ENCODE assay signal across 8 mouse cellular contexts in genomic region chr3:49866061-49866515, GRCm38 (mm10).
A peak's percentile ranks its signal among the peaks of the same experiment; 100 is the strongest.
DNase-seq lines count a peak whose midpoint lies in the region.

No protein-coding gene starts in this region.

- peak; percentile 36 for DNase-seq in testis, postnatal 10 days (ENCODE audit: low spot score)
- no peak for DNase-seq in testis, postnatal 14 days (ENCODE audit: low spot score)
- peak; percentile 18 to 24 for DNase-seq in heart, postnatal 10 days
- peak; percentile 12 for DNase-seq in lung, postnatal 14 days
- DNase-seq in yolk sac, embryonic 10.5 days (ENCODE audit: low spot score): peak; percentile 59
- DNase-seq in urinary bladder, adult 2 months (ENCODE audit: low spot score): no peak
- DNase-seq in cerebellum, adult 9-10 months: no peak
- DNase-seq in cerebellum, adult 8-10 months: no peak

- intact Hi-C loops in heart, postnatal 10 days (cut with DNase I): loop anchor here (5.0 to 10.0 kb wide), 2 partner anchors 109 to 221 kb away; partner anchors contain the start of gene Pcdh18

Comparison
In these comparisons a context has a peak if more than half of its experiments do, and no peak if none do; other contexts are left out.
1. DNase-seq: peak in testis, postnatal 10 days (single experiment), heart, postnatal 10 days (2 of 2), lung, postnatal 14 days (single experiment) and yolk sac, embryonic 10.5 days (single experiment); none in testis, postnatal 14 days (single experiment), urinary bladder, adult 2 months (single experiment), cerebellum, adult 9-10 months (single experiment) and cerebellum, adult 8-10 months (single experiment).